Mouse (Mus musculus) lung, embryonic 14.5 days (tissue): Measurements from ENCODE around the gene Aox2. TPM values are rescaled to one million over a fixed set of nuclear protein-coding genes. Genes with fewer than 3 reads are reported as not detected.
A peak's percentile ranks its signal among the peaks of the same experiment; 100 is the strongest.

Experiments used
- ATAC-seq: fragments of 200-750 bp; cut with Nextera tagmentation; 2 replicates; pipeline ENCODE4 v1.8.0; 2017; ENCODE audit warnings: mild to moderate bottlenecking, moderate TSS enrichment, moderate library complexity; ENCODE audit not compliant: insufficient read depth
- DNase-seq: peaks from one replicate; pipeline ENCODE4 v3.0.0-alpha.2; 2015
- H3K27ac ChIP-seq: fragments of 300-500 bp; sonication (generic); 2 replicates; pipeline ENCODE4 v1.5.1; 2014; ENCODE audit warnings: low read depth, mild to moderate bottlenecking, moderate library complexity
- H3K27me3 ChIP-seq: fragments of 300-500 bp; sonication (generic); 2 replicates; pipeline ENCODE4 v1.6.1; 2014; ENCODE audit warnings: low read length, control low read depth; ENCODE audit not compliant: insufficient read depth
- H3K36me3 ChIP-seq: fragments of 300-500 bp; sonication (generic); 2 replicates; pipeline ENCODE4 v1.6.1; 2014; ENCODE audit warnings: control low read depth; ENCODE audit not compliant: insufficient read depth
- H3K4me1 ChIP-seq: fragments of 300-500 bp; sonication (generic); 2 replicates; pipeline ENCODE4 v1.6.1; 2014; ENCODE audit warnings: antibody characterized with exemption, control low read depth; ENCODE audit not compliant: insufficient read depth
- H3K4me2 ChIP-seq: fragments of 300-500 bp; sonication (generic); 2 replicates; pipeline ENCODE4 v1.6.1; 2014; ENCODE audit warnings: mild to moderate bottlenecking
- H3K4me3 ChIP-seq: fragments of 300-500 bp; sonication (generic); 2 replicates; pipeline ENCODE4 v1.5.1; 2014; ENCODE audit warnings: low read depth, low read length
- H3K9ac ChIP-seq: fragments of 300-500 bp; sonication (generic); 2 replicates; pipeline ENCODE4 v1.6.1; 2014
- H3K9me3 ChIP-seq: fragments of 300-500 bp; sonication (generic); 2 replicates; pipeline ENCODE4 v1.6.1; 2016; ENCODE audit warnings: low read depth, low read length, control low read depth
- CTCF ChIP-seq: IDR thresholded peaks from 2 replicates; pipeline ENCODE4 v1.5.1; 2016; ENCODE audit warnings: antibody characterized with exemption, low read depth
- WGBS: fragments of 180-500 bp; shearing (Covaris S2); extraction: QIAGEN DNeasy Blood & Tissue Kit; methylation state at CpG from one replicate; pipeline ENCODE4 v1.1.7; 2014; 5-methylcytosine and 5-hydroxymethylcytosine counted together
- polyA plus RNA-seq: library from polyadenylated mRNA; unstranded; fragments of >200 nt; fragmentation: Nextera tagmentation; extraction: Ambion mirVana; gene quantifications from 2 replicates; pipeline ENCODE4 v1.2.1, GENCODE M21; 2014

The Aox2 gene
- polyA plus RNA-seq, 1 experiment from 2014 or later = not detected

DNA sequence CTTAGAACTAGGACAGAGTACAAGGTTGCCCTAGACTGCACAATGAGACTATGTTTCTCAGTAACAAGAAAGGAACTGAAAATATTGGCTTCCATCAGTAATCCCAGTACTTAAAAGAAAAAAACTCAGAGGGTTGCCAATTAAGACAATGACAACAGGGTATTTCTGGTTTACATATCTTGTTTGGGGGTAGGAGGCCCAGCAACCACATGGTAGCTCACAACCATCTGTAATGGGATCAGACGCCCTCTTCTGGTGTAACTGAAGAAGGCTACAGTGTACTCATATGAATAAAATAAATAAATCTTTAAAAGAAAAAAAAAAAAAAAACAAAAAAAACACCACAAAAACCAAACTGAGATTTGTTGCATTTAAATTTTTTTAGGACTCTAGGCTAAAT is 137.3 kb downstream of the Aox2 start:
- Histone ChIP-seq H3K27ac (no peak overlapping the region), H3K4me1 (no peaks in the 10 kb centered on the region), H3K4me2 (no peak overlapping the region), H3K9me3 (no peaks in the 10 kb centered on the region), H3K9ac (no peak overlapping the region), H3K4me3 (no peak overlapping the region), H3K27me3 (no peaks in the 10 kb centered on the region), H3K36me3 (peaks cover 94% of the 10 kb centered on the region)
- TF ChIP-seq CTCF = no peak
- no peak for ATAC-seq
- DNase-seq = peak; percentile 32
- WGBS = 26% methylated on average over 1 of the region's 1 CpGs

DNA sequence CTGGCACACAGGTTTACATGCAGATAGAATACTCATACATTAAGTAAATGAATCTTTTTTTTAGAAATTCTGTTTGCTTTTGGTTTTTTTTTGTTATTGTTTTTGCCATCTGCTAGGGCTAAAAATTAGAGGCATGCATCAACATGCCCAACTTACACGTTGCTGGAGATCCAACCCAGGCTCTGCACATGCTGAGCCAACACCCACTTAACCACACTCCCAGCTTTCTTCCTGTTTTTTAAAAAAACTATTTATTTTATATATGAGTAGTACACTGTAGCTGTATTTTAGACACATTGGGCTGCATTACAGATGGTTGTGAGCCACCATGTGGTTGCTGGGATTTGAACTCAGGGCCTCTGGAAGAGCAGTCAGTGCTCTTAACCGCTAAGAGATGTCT is 137.9 kb downstream of the Aox2 start:
- no peak overlapping the region for H3K27ac ChIP-seq
- H3K4me3 ChIP-seq = no peak overlapping the region
- peaks cover 91% of the 10 kb centered on the region for H3K36me3 ChIP-seq
- 82% methylated on average over 2 of the region's 2 CpGs for WGBS
- DNase-seq = no peak
- no peaks in the 10 kb centered on the region for H3K9me3 ChIP-seq
- 0 out of 2 replicates have a peak, but pooled peaks cover under 1% of the 10 kb centered on the region for H3K4me1 ChIP-seq
- no peak for TF ChIP-seq CTCF
- H3K4me2 ChIP-seq = no peak overlapping the region
- H3K27me3 ChIP-seq = no peaks in the 10 kb centered on the region
- ATAC-seq = no peak
- no peak overlapping the region for H3K9ac ChIP-seq

DNA sequence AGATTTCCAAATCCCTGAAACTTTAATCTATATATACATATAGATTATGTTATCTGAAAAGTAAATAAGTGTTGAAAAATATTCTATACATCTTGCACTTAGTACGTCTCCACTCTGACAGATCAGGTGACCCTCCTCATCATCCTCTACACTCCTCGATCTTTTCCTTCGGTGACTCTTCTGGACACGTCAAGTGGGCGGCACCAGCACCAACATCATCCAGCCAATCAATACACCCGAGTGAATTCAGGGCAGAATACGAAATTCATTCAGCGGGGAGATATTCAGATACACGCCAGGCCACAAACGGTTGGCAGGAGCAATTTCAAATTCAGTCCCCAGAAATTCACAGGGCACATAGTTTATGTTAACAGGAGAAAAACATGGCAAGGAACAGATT is 141.9 kb downstream of the Aox2 start:
- Histone ChIP-seq H3K36me3 (peaks cover 64% of the 10 kb centered on the region), H3K4me1 (peaks cover 9% of the 10 kb centered on the region; the same call in 1 of the 2 replicates)

DNA sequence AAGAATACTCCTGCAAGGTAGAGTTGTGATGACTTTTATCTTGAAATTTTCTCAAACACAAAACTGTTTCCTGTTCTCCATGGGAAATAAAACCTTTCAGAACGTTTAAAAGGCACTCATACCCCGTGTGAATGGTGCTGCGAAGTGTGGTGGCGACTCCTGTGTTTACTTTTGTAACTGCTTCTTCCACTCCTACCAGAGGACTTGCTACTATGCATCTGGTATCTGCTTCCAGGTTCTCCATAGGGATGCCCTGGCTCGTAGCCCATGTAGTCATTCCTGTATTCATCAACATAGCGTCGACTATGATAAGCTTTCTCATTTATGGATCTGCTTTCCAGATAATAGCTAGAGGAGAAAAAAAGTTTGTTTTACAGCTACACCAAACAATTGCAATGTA is 142.8 kb downstream of the Aox2 start:
- H3K9ac ChIP-seq = no peak overlapping the region
- H3K27me3 ChIP-seq = no peaks in the 10 kb centered on the region
- peaks cover 9% of the 10 kb centered on the region; the same call in 1 of the 2 replicates for H3K4me1 ChIP-seq
- DNase-seq (no peak), ATAC-seq (no peak)
- no peak for TF ChIP-seq CTCF
- H3K36me3 ChIP-seq = peaks cover 55% of the 10 kb centered on the region
- no peak overlapping the region for H3K27ac ChIP-seq
- WGBS = 44% methylated on average over 7 of the region's 7 CpGs
- H3K4me2 ChIP-seq = peak overlapping the region; percentile 83; the same call in 1 of the 2 replicates
- H3K4me3 ChIP-seq = peak overlapping the region; percentile 100; the same call in 1 of the 2 replicates
- H3K9me3 ChIP-seq = no peaks in the 10 kb centered on the region

More for the DNA sequence above, 141.9 kb downstream of the Aox2 start:
- 78% methylated on average over 10 of the region's 10 CpGs for WGBS
- ATAC-seq (no peak), DNase-seq (no peak)
- no peak overlapping the region for H3K4me2 ChIP-seq
- H3K4me3 ChIP-seq = no peak overlapping the region
- H3K9me3 ChIP-seq = no peaks in the 10 kb centered on the region
- TF ChIP-seq CTCF = no peak
- no peak overlapping the region for H3K9ac ChIP-seq
- no peak overlapping the region for H3K27ac ChIP-seq
- no peaks in the 10 kb centered on the region for H3K27me3 ChIP-seq

DNA sequence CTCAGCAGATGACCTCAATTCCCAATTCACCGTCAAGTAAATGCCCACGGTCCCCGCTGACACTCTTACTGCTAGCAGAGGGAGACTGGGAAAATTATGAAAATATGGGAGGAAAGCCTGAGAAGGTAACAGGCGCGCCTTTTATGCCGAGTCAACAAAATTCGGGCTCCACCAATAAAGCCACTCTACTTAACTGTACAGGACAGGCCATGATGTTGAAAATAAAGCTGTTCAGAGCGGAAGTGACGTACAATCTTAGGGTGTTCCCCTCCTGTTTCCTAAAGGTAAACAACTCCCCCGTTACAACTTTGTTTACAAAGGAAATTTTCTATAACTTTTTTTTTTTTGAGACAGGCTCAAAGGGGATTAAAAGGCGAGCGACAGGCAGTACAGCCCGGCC is 144.8 kb downstream of the Aox2 start:
- no peak for TF ChIP-seq CTCF
- Histone ChIP-seq H3K36me3 (peaks cover 37% of the 10 kb centered on the region), H3K9me3 (no peaks in the 10 kb centered on the region), H3K4me3 (peak overlapping the region; percentile 100), H3K27me3 (no peaks in the 10 kb centered on the region), H3K27ac (peak overlapping the region; percentile 100), H3K4me1 (peaks cover 9% of the 10 kb centered on the region; the same call in 1 of the 2 replicates), H3K4me2 (peak overlapping the region; percentile 83), H3K9ac (peak overlapping the region; percentile 100)
- WGBS = 4% methylated on average over 13 of the region's 13 CpGs
- peak; percentile 87 for DNase-seq
- ATAC-seq = peak; percentile 66

DNA sequence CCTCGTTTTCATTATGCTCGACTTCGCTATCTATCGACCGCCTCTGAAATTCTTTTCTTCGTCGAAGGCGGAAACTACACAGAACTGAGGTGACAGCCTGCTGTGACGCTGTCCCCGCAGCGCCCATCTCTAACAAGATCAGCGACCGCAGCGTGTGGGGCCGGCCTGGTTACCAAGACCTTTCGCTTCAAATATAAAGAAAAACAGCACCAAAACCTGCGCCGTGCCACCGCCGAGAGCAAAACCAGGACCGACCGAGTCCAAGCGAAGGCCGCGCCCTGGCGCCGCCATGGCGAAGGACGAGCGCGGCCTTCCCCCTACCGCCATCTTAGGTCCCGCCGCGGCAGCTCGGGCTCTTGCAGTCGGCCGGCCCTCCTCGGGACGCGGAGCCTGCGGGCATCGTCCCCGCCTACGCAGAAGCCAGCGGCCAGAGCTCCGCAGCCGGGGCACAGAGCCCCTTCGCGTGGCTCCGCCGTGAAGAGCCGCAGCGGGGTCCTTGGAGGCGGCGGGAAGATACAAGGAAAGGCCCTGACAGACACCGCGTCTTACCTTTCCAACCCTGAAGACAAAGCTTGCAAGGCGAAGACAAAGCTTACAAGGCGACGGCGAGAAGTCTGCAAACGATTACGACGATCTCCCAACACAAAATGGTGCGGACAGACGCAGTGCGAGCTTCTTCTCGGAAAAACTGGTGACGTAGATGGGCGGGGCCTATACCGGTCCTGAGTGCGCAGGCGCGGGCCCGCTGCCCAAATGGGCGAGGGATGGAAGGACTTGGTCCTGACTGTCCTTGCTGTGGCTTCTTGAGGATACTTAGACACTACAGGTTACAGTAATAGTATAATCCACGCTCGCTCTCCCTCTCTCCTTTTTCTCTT is 145.5 kb downstream of the Aox2 start, which contains the start of gene Clk1:
Gene Clk1 (minus strand): TSS at position 696 of the 878 bp plus-strand sequence.
- H3K27me3 ChIP-seq = no peaks in the 10 kb centered on the region
- peak within 1 kb of the TSS; percentile 100 for H3K27ac ChIP-seq
- H3K4me3 ChIP-seq = peak within 1 kb of the TSS; percentile 100
- WGBS = under 1% methylated on average over 79 of the region's 79 CpGs
- no peaks in the 10 kb centered on the region for H3K9me3 ChIP-seq
- peak within 1 kb of the TSS; percentile 83 for H3K4me2 ChIP-seq
- peak within 1 kb of the TSS; percentile 100 for H3K9ac ChIP-seq
- ATAC-seq (peak; percentile 94), DNase-seq (peak; percentile 98)
- H3K4me1 ChIP-seq = peaks cover 9% of the 10 kb centered on the region; the same call in 1 of the 2 replicates
- peaks cover 30% of the 10 kb centered on the region for H3K36me3 ChIP-seq
- TF ChIP-seq CTCF = no peak

DNA sequence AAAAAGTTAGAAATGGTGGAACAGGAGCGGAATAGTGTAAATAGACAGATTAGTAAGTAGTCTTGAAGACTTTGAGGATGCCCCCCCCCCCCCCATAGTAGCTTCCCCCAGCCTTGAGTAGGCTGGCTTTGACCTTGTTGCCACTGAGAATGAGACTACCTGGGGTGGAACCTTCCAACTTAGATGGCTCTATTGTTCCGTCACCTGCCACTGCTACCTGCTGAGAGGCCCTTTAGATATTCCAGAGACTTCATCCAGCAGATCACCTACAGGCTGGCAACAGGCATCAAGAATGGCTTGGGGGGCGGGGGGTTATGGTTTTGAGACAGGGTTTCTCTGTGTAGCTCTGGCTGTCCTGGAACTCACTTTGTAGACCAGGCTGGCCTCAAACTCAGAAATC is 146.4 kb downstream of the Aox2 start:
- H3K4me1 ChIP-seq = peaks cover 9% of the 10 kb centered on the region; the same call in 1 of the 2 replicates
- no peaks in the 10 kb centered on the region for H3K9me3 ChIP-seq
- H3K27me3 ChIP-seq = no peaks in the 10 kb centered on the region
- no peak overlapping the region; the same call in 1 of the 2 replicates for H3K4me2 ChIP-seq
- H3K36me3 ChIP-seq = peaks cover 21% of the 10 kb centered on the region
- H3K27ac ChIP-seq = no peak overlapping the region
- no peak for TF ChIP-seq CTCF
- DNase-seq (no peak), ATAC-seq (no peak)
- WGBS = 84% methylated on average over 3 of the region's 3 CpGs
- no peak overlapping the region for H3K4me3 ChIP-seq
- H3K9ac ChIP-seq = no peak overlapping the region

Other genes with a start within 250 kb of the Aox2 start
- 0.41 and 0.72 TPM in 2 replicates for gene Aox1, start 248.4 kb upstream of the Aox2 start, polyA plus RNA-seq
- gene Aox3, start 165.2 kb upstream of the Aox2 start, polyA plus RNA-seq = 0.91 and 1.1 TPM in 2 replicates
- 0.22 TPM in 1 of 2 replicates, not detected in the other for gene Aox4, start 67.9 kb upstream of the Aox2 start, polyA plus RNA-seq
- 406 and 424 TPM in 2 replicates for gene Bzw1, start 114.6 kb downstream of the Aox2 start, polyA plus RNA-seq
- 175 and 179 TPM in 2 replicates for gene Clk1, start 145.7 kb downstream of the Aox2 start, polyA plus RNA-seq
- 53.0 and 53.8 TPM in 2 replicates for gene Nif3l1, start 166.8 kb downstream of the Aox2 start, polyA plus RNA-seq
- 51.1 and 61.5 TPM in 2 replicates for gene Ppil3, start 167.2 kb downstream of the Aox2 start, polyA plus RNA-seq
- gene Orc2, start 226.8 kb downstream of the Aox2 start, polyA plus RNA-seq = 38.0 and 40.8 TPM in 2 replicates